Mouse (Mus musculus) ES-E14 (cell line): ENCODE data around the gene Nek7.

Experiments used
- CHD2 ChIP-seq: IDR thresholded peaks from 2 replicates; pipeline ENCODE4 v1.6.1; 2014; ENCODE audit warnings: mild to moderate bottlenecking, low read depth, low read length, inconsistent platforms
- HCFC1 ChIP-seq: IDR thresholded peaks from 2 replicates; pipeline ENCODE4 v1.6.1; 2012; ENCODE audit warnings: low read length, inconsistent platforms, borderline replicate concordance; ENCODE audit not compliant: insufficient read depth
- MAFK ChIP-seq: IDR thresholded peaks from 2 replicates; pipeline ENCODE4 v1.6.1; 2014; ENCODE audit warnings: mild to moderate bottlenecking, low read depth, low read length, inconsistent platforms; ENCODE audit not compliant: insufficient read depth
- ZNF384 ChIP-seq: IDR thresholded peaks from 2 replicates; pipeline ENCODE4 v1.6.1; 2012; ENCODE audit warnings: low read depth, low read length, inconsistent platforms

- no peak for TF ChIP-seq ZNF384
- no peak for TF ChIP-seq CHD2
- TF ChIP-seq MAFK: no peak
- no peak for TF ChIP-seq HCFC1
Measured at GRCm38 (mm10) chr1:138510566-138510965, 109.4 kb downstream of the Nek7 start.
